Mouse (Mus musculus): ENCODE measurements around the gene Emc9. TPM values are rescaled to one million over a fixed set of nuclear protein-coding genes. Genes with fewer than 3 reads are reported as not detected.

Gene Emc9
- polyA plus RNA-seq, 2 experiments = 19.2 to 33.0 TPM

- Histone ChIP-seq H3K27me3 (ENCODE audit: control insufficient read depth, insufficient read depth, low read length) (no peaks in the 10 kb centered on the region), H3K4me2 (ENCODE audit: low read depth) (no peak overlapping the region), H3K4me3 (ENCODE audit: insufficient read depth in 1 of 2, low read depth in 2 of 2, low read length in 2 of 2) (no peak overlapping the region), H3K9ac (replicated peaks) (no peak overlapping the region), H3K27ac (no peak overlapping the region), H3K9me3 (ENCODE audit: control insufficient read depth, low read length) (no peaks in the 10 kb centered on the region), H3K36me3 (replicated peaks; ENCODE audit: control insufficient read depth, insufficient read depth, low read depth) (peaks cover 44% of the 10 kb centered on the region), H3K4me1 (replicated peaks; ENCODE audit: control insufficient read depth in 2 of 2, insufficient read depth in 2 of 2, low read length in 1 of 2) (peaks cover 12 to 23% of the 10 kb centered on the region in 2 experiments)
- TF ChIP-seq EP300 (IDR thresholded peaks at IDR 0.05; ENCODE audit: low read depth) (no peak), CTCF (IDR thresholded peaks at IDR 0.05; ENCODE audit: low read depth) (no peak)
- no peak for DNase-seq (ENCODE audit: low read depth in 3 of 3, low spot score in 3 of 3)
- ATAC-seq (ENCODE audit: insufficient read depth) = no peak
- 77% methylated on average over 6 of the region's 6 CpGs for WGBS (ENCODE audit: insufficient replicate concordance)
These were observed 23.2 kb upstream of the Emc9 start for GRCm38 (mm10) chr14:55608339-55608738.

GRCm38 (mm10) chr14:55605743-55606459 lies 20.8 kb upstream of the Emc9 start:
- Histone ChIP-seq H3K9me3 (ENCODE audit: control insufficient read depth, low read length) (no peaks in the 10 kb centered on the region), H3K27ac (peak overlapping the region; percentile 39), H3K9ac (replicated peaks) (peak overlapping the region; percentile 43), H3K27me3 (ENCODE audit: control insufficient read depth, insufficient read depth, low read length) (no peaks in the 10 kb centered on the region), H3K4me3 (ENCODE audit: insufficient read depth in 1 of 2, low read depth in 2 of 2, low read length in 2 of 2) (peak overlapping the region; percentile 35 to 76), H3K4me2 (ENCODE audit: low read depth) (peak overlapping the region; percentile 95), H3K4me1 (replicated peaks; ENCODE audit: control insufficient read depth in 2 of 2, insufficient read depth in 2 of 2, low read length in 1 of 2) (peaks cover 12 to 28% of the 10 kb centered on the region in 2 experiments), H3K36me3 (replicated peaks; ENCODE audit: control insufficient read depth, insufficient read depth, low read depth) (peaks cover 62% of the 10 kb centered on the region)
- no peak for TF ChIP-seq CTCF (IDR thresholded peaks at IDR 0.05; ENCODE audit: low read depth)
- no peak for TF ChIP-seq EP300 (IDR thresholded peaks at IDR 0.05; ENCODE audit: low read depth)
- DNase-seq (ENCODE audit: low read depth in 3 of 3, low spot score in 3 of 3) = no peak
- WGBS (ENCODE audit: insufficient replicate concordance) = 67% methylated on average over 16 of the region's 16 CpGs
- ATAC-seq (ENCODE audit: insufficient read depth) = no peak

GRCm38 (mm10) chr14:55604823-55605222 lies 19.7 kb upstream of the Emc9 start:
- Histone ChIP-seq H3K4me2 (ENCODE audit: low read depth) (peak overlapping the region; percentile 95), H3K36me3 (replicated peaks; ENCODE audit: control insufficient read depth, insufficient read depth, low read depth) (peaks cover 72% of the 10 kb centered on the region), H3K27me3 (ENCODE audit: control insufficient read depth, insufficient read depth, low read length) (no peaks in the 10 kb centered on the region), H3K4me1 (replicated peaks; ENCODE audit: control insufficient read depth in 2 of 2, insufficient read depth in 2 of 2, low read length in 1 of 2) (peaks cover 12 to 28% of the 10 kb centered on the region in 2 experiments), H3K9me3 (ENCODE audit: control insufficient read depth, low read length) (no peaks in the 10 kb centered on the region), H3K4me3 (ENCODE audit: insufficient read depth in 1 of 2, low read depth in 2 of 2, low read length in 2 of 2) (peak overlapping the region; percentile 64 to 76), H3K27ac (peak overlapping the region; percentile 96), H3K9ac (replicated peaks) (peak overlapping the region; percentile 91)
- DNase-seq (ENCODE audit: low read depth in 3 of 3, low spot score in 3 of 3) = no peak
- 83% methylated on average over 11 of the region's 11 CpGs for WGBS (ENCODE audit: insufficient replicate concordance)
- ATAC-seq (ENCODE audit: insufficient read depth) = no peak
- TF ChIP-seq EP300 (IDR thresholded peaks at IDR 0.05; ENCODE audit: low read depth) (no peak), CTCF (IDR thresholded peaks at IDR 0.05; ENCODE audit: low read depth) (no peak)

DNA sequence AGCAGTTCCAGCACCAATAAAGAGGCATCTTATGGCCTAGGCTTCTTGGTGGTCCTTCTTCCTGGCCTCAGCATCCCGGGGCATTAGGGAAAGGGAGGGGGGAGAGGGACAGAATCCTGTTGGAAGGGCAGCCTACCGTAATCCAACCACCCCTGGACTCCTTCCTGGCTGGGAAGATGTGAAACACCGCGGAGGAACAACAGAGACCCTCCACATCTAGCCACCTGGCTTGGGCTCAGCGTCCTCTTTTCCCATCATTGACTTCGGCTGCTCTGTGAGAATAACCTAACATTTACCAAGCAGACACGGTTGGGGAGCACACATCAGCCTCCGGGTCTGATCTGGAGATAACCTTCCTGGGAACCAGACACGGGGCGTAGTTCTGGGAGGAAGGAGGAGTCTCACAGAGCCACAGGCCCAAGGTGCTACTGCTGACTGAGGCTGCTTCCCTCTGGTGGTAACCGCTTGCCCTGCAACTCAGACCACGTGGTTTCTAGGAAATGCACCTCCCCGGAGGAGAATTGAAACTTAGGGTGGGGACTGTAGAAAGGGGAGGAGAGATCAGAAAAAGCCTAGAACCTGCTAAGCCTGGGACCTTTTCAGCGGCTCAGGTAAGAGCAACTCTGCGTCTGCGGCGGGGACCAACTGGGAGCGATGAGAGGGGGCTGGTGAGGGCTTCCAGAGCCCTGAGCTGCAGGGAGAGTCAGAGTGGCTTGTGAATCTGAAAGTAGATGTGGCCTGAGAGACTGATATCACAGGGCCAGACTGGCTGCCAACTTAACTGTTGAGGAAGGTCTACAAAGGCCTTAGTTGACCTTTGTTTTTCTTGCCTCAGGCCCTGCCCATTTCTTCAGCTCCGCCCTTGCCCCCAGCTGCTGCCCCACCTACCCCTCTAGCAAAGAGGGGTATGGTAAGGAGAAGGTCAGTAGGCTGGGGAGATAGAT lies 18.8 kb upstream of the Emc9 start:
- Histone ChIP-seq H3K4me2 (ENCODE audit: low read depth) (peak overlapping the region; percentile 95), H3K27me3 (ENCODE audit: control insufficient read depth, insufficient read depth, low read length) (no peaks in the 10 kb centered on the region), H3K4me3 (ENCODE audit: insufficient read depth in 1 of 2, low read depth in 2 of 2, low read length in 2 of 2) (peak overlapping the region; percentile 64 to 76), H3K27ac (peak overlapping the region; percentile 96), H3K9ac (replicated peaks) (peak overlapping the region; percentile 91), H3K36me3 (replicated peaks; ENCODE audit: control insufficient read depth, insufficient read depth, low read depth) (peaks cover 72% of the 10 kb centered on the region), H3K9me3 (ENCODE audit: control insufficient read depth, low read length) (no peaks in the 10 kb centered on the region), H3K4me1 (replicated peaks; ENCODE audit: control insufficient read depth in 2 of 2, insufficient read depth in 2 of 2, low read length in 1 of 2) (peaks cover 12 to 28% of the 10 kb centered on the region in 2 experiments)
- DNase-seq (ENCODE audit: low read depth in 3 of 3, low spot score in 3 of 3) = peak; percentile 93 to 97 (median 95)
- 10% methylated on average over 19 of the region's 19 CpGs for WGBS (ENCODE audit: insufficient replicate concordance)
- TF ChIP-seq CTCF (IDR thresholded peaks at IDR 0.05; ENCODE audit: low read depth) = peak; percentile 99
- TF ChIP-seq EP300 (IDR thresholded peaks at IDR 0.05; ENCODE audit: low read depth) = peak; percentile 61
- peak; percentile 95 for ATAC-seq (ENCODE audit: insufficient read depth)

- Histone ChIP-seq H3K27ac (peak within 1 kb of the TSS; percentile 96), H3K4me1 (replicated peaks; ENCODE audit: control insufficient read depth in 2 of 2, insufficient read depth in 2 of 2, low read length in 1 of 2) (peaks cover 12 to 28% of the 10 kb centered on the region in 2 experiments), H3K4me2 (ENCODE audit: low read depth) (peak within 1 kb of the TSS; percentile 95), H3K9ac (replicated peaks) (peak within 1 kb of the TSS; percentile 91), H3K4me3 (ENCODE audit: insufficient read depth in 1 of 2, low read depth in 2 of 2, low read length in 2 of 2) (peak within 1 kb of the TSS; percentile 64 to 76), H3K9me3 (ENCODE audit: control insufficient read depth, low read length) (no peaks in the 10 kb centered on the region), H3K36me3 (replicated peaks; ENCODE audit: control insufficient read depth, insufficient read depth, low read depth) (peaks cover 73% of the 10 kb centered on the region), H3K27me3 (ENCODE audit: control insufficient read depth, insufficient read depth, low read length) (no peaks in the 10 kb centered on the region)
- no peak for TF ChIP-seq CTCF (IDR thresholded peaks at IDR 0.05; ENCODE audit: low read depth)
- no peak for TF ChIP-seq EP300 (IDR thresholded peaks at IDR 0.05; ENCODE audit: low read depth)
- DNase-seq (ENCODE audit: low read depth in 3 of 3, low spot score in 3 of 3) (no peak), ATAC-seq (ENCODE audit: insufficient read depth) (no peak)
- 79% methylated on average over 7 of the region's 7 CpGs for WGBS (ENCODE audit: insufficient replicate concordance)
These were observed 18.1 kb upstream of the Emc9 start, which contains the start of gene Irf9 for GRCm38 (mm10) chr14:55603271-55603632. Gene Irf9, plus strand, starts transcription at chr14:55603571.
